Mouse (Mus musculus): ENCODE results near the gene Acacb.

The Acacb gene

DNA sequence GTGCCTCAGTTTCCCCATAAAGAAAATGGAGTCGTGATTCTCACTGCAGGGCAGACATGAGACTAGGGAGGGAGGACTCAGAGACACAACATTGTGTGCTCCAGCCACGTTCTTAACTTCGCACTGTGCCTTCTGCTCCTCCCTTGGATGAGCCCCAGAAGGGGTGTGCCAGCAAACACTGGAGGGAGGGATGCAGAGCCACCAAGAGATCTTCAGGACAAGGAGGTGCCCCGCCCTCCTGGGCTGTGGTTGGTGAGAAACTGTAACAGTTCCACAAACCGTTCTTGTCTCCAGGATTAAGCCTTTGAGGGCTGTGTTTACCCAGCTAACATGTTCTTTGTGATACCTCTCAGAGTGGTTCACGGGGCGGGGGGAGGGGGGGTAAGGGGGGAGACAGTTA lies 122.3 kb downstream of the Acacb start:
- DNase-seq (ENCODE audit: low spot score): no peak

DNA sequence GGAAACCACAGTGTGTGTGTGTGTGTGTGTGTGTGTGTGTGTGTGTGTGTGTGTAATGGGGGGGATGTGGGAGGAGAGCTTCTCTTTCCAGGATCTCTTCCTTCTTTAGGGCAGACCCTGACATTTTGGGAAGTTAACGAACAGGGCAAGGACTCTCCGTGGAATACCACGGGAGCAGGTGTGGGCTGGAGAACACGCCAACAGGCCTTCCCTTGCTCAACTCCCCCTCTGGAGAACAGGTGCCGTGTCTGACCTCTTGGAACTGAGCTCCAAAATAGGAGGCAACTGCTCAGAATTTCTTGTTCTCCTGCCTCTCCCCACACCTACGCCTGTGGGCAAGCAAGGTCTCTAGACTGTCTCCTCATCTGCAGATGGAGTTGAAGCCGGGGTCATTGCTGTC lies 123.2 kb downstream of the Acacb start:
- no peak for DNase-seq (ENCODE audit: low spot score)

DNA sequence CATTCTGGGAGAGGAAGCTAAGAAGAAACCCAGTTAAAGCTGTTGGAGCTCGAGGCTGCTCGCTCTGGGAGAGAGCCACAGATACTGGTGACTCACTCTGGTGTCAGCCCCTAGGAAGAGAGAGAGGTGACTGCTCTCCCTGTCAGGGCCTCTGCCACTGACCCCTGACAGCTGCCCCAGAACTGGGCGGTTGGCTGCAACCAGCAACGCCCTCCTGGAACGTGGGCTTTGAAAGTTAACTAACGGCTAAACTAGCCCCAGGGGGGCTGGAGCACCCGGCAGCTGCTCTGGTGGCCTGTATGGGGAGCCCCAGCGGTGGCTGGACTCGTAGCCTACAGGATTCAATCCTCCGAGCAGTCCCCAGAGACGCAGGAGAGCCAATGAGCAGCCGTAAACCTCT lies 123.6 kb downstream of the Acacb start:
- DNase-seq (ENCODE audit: low spot score): no peak

DNA sequence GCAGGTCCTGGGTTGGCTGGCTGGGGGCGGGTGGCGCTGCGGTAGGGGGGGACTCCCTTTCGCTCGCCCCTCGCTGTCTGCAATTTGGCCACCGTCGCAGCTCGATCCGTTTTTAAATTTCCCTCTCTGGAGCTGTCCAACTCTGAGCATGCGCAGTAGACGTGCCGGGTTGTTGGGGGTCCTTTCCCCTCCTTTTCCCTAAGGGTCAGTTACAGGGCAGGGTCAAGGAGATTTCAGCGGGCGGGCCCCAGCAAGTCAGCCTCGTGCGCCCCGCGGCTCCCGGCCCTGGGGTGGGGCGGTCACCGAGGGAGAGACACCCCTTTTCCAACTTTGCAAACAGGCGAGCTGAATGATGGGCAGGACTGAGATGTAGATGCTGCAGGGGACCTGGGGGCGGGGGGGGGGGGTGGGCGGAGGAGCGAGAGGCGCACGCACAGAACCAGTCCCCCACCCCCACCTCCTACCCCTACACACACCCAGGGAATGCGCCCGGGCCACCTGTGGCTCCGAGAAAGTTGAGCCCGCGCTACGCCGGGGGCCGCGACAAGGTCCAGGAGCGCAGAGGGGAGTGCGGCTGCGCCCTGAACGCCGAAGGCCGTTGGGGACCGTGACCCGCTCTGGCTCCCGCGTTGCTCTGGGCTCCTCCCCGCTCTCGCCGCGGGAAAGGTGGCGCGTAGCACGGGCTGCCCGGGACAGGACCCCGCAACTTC lies 127.5 kb downstream of the Acacb start, which contains the start of gene Foxn4:
Gene Foxn4, minus strand, starts transcription at position 115 of the 710 bp plus-strand sequence.
- DNase-seq (ENCODE audit: low spot score): no peak

DNA sequence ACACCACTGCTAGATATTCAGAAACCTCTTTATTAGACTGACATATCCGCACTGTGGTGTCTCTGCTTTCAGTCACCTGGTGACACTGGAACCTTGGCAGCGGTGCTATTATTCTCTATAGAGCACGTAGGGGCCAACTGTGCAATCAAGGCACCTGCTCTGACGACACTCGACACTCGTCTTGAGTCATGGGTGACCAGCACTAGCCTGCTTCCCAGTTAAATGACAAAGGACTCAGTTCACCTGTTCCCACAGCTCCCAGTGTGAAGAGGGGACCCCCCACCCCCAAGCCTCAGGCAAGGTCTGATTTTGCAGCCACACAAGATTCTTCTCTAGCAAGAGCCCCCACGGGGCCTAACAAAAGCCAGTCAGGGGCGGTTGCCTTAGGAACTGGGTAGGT lies 129.0 kb downstream of the Acacb start:
- no peak for DNase-seq (ENCODE audit: low spot score)

DNA sequence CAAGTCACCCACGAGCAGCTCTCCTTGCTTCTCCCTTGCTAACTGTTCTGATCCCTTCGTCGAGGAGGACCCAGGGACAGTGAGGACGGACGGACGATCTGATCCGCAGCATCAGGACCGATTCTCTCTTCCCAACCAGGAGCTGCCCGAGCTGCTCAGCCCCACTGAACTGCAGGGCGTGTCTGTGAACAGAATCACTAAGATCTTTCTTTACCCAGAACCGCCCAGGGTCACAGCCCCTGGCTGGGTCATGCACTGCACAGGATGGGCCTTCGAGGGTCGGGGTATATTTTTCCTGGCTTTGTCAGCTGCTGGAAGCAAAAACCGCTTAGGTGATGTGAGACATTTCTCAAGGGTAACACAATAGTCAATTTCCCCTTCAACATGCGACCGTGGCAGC lies 129.7 kb downstream of the Acacb start:
- DNase-seq (ENCODE audit: low spot score): no peak

DNA sequence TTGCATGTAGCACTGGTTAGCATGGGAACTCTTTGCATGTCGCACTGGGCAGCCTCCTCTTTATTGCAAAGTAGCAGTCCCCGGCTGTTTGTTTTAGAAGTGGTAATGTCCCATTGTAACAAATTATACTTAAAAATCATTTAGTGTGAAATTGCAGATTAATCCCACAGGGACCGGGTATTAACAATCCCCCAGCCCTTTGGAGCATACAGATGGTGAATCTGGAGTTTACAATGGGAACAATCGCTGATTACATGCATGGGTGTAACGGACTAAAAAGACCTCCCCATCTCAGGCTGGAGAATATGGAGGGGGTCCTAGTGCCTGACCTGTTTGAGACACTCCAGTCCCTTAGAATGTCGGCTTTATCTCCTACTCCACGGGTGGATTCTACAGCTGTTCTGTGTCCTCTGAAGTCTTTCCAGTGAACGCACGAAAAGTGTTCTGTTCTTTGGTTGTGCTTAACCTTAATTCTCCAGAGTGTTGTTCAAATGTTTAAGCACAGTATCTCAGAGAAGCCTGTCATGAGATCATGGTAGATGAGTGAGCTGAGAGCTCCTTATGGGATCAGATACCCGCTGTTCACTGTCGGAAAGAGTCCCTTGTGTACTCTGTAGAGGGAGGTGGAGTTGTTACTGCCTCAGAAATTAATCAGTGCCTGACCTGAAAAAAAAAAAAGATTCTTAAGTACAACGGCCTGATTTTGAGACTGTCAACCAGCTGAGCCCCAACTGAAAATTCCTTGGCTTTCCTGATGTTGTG lies 133.2 kb downstream of the Acacb start:
- DNase-seq (ENCODE audit: low spot score): no peak

DNA sequence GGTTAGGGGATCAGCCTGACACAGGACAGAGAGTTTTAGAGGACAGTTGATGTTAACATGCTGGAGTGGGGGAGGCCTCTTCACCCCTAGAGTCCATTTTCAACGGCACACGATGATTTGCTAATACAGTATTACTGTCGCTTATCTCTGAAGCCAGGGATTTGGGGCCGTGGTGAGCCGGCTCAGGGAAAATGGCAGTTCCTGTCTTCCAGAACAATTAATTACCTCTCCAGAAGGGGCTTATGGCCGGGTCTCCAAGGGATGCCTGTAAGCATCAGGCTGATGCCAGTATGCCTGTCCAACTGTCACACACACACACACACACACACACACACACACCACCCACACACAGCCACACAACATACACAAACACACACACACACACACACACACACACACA lies 136.0 kb downstream of the Acacb start:
- no peak for DNase-seq (ENCODE audit: low spot score)

DNA sequence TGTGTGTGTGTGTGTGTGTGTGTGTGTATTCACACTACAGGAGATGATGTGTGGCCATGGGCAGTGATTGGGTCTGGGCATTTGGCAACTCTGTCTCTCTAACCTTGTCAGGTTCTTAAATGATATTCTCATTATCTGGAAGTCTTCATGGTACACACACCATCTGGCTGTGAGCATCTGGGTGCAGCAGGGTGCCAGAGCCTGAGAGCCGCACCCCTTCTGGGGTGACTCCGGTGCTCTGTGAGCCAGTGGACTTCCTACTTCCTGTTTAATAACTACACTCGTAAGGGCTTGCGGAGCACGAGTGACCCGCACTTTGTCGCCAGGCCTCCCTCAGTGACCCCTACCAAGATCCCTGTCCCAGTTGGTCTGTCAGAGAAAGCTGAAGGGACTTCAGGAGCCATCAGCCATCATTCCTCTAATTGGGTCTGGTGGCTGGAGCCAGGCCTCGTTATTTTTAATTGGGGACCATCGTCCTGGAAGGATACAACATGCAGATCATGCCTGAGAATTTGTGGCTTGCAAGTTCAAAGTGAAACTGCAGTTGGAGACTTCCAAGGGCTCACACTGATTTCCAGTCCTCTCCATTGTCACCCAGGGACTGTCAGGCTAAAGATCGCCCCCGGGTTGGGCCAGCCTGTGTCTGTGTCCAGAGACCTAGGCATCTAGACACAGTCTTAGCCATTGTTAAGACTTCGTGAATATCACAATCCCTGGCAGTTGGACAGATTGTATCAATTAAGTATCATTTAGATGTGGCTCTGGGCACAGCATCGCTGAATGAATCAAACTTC lies 138.5 kb downstream of the Acacb start:
- no peak for DNase-seq (ENCODE audit: low spot score)

DNA sequence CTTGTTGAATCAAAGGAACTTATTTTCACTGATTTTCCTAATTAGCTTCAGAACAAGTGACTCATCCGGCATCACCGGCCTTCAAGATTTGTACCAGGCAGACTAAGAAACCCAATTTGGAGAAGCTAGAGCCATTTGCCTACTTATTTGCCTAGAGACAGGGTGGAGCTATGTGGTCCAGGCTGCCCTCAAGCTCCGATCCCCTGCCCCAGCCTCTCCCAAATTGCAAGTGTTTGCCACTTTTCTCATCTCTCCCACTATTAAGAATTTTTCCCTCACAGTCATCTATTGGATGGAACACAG lies 139.0 kb downstream of the Acacb start:
- DNase-seq (ENCODE audit: low spot score): peak; percentile 24

DNA sequence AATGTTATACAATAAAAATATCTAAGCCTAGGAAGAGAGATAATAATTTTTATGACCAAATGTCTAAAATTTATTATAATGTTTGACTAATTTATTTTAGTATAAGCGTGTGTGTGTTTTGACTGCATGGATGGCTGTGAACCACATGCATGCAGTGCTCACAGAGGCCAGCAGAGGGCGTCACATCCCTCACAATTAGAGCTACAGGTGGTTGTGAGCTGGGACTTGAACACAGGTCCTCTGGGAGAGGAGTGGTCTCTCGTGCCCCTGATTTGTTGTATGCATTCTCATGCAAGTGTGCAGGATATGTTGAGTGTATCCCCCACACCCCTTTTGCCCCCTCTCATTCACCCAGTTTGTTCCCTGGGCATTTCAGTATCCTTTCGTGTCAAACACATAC lies 139.8 kb downstream of the Acacb start:
- no peak for DNase-seq (ENCODE audit: low spot score)

DNA sequence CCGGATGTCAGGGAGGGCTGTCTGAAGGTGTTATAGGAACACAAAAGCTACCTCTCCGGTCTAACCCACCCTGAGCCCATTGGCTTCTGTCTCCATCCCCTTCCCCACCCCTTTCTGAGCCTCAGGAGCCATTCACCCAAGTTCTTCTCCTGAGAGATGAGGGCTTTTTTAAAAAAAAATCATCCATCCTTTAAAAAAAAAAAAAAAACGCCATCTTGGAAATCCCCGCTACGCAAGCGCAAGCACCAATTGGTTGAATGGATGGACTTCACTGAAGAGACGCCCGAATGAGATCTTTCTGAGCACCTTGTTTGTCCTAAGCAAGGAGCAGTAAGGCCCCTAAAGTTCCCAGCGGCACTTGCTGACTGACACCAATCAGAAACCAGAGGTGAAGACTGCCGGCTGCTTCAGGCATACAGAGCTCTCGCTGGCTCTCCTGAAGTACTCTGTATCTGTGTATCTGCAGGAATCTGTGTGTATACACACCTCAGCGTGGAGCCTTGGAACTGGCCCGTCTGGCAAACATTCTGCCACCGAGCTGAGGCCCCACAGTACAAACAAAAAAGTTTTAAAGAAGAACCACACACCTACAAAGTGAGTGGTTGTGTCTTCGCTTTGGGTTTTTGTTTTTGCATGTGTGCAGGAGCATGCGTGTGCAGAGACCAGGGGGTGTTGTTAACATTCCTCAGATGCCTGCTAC lies 140.7 kb downstream of the Acacb start:
- no peak for DNase-seq (ENCODE audit: low spot score)

DNA sequence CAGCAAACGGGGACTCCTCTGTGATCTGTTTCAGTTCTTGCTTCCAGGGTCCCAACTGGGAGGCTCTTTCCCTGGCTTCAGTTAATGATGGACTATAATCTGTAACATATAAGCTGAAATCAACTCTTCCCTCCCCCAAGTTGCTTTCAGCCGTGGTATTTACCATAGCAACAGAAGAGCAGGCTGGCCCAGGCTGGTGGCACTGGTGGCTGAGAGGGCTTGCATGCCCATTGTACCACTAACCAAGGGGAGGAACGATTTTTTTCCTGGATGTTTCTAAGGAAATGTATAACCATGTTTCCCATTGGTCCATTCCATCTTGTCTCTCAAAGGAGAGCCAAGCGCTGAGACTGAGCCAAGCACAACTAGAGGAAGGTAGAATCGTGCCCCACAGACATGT lies 142.1 kb downstream of the Acacb start:
- no peak for DNase-seq (ENCODE audit: low spot score)

DNA sequence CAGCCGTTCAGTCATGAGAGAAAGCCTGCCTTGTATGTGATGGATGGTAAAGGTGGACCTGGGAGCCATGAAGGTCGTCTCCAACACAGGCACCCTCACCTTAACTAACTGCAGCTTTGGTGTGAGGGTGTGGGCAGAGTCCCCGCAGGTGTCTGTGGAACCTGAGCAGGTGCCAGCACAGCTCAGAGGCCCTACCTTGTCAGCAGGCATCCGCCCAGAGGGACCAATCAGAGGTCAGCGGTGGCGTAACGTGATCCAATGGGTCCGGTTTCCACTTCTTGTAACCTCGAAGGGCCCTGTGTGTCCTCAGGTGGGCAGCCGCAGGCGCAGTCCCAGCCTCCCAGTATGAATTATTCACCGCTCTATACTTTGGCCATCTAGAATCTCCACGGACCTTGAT lies 142.5 kb downstream of the Acacb start, which contains the start of gene Myo1h:
Gene Myo1h, plus strand, starts transcription at position 293 of the 400 bp plus-strand sequence.
- DNase-seq (ENCODE audit: low spot score): no peak

DNA sequence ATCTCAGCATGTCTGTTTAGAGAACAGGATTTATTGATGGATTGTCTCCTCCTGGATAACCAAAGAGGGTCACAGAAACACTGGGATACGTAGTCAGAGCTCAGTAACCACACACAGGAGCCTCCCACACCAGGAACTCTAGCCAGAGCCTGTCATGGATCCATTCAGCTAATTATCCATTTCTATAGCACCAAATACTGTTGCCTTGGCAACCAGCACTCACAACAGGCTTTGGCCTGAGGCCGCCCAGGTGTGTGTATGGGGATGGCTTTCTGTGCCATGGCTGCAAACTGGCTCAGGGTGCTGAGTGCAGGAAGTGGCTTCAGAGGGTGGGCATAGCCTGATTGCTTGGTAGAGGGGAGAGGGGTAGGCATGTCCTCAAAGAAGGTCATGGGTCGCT lies 143.7 kb downstream of the Acacb start:
- no peak for DNase-seq (ENCODE audit: low spot score)

DNA sequence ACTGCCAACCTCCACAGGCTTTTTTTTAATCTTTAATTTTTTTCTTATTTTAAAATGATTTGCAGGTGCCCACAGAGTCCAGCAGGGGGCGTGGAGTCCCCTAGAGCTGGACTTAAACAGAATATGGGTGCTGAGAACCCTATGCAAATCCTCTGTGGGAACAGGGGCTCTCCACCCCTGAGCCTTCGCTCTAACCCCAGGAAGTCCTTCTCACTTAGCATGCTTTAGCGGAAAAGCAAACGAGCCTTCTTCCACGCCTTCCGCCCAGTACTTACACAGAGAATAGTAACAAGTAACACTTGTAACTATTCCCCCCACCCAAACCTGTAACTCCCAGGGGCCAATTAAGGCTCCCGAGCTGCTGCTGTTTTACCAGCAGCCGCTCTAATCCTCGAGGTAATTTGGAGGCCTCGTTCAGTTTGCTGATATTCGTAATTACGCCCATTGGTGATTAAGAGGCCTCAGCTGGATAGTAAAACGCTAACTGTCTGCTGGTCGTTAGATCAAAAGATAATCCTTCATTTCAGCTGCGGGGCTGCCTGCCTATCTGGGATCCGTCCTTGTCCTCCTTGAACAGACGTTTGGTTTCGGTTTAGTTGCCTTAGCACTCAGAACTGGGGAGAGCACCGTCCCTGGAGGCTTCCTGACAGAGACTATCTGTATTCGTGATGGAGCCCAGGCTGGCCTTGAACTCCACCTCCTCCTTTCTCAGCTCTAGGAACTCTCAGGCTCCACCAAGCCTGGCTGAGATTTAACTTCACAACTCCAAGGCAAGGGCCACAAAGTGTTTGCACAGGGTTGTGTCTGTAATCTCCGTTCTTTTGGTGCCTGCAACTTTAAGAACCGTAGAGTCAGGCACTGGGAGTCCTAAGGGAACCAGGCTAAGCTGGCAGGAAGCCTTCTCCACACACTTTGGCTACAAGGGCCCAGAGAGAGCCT lies 150.6 kb downstream of the Acacb start:
- DNase-seq (ENCODE audit: low spot score): no peak

DNA sequence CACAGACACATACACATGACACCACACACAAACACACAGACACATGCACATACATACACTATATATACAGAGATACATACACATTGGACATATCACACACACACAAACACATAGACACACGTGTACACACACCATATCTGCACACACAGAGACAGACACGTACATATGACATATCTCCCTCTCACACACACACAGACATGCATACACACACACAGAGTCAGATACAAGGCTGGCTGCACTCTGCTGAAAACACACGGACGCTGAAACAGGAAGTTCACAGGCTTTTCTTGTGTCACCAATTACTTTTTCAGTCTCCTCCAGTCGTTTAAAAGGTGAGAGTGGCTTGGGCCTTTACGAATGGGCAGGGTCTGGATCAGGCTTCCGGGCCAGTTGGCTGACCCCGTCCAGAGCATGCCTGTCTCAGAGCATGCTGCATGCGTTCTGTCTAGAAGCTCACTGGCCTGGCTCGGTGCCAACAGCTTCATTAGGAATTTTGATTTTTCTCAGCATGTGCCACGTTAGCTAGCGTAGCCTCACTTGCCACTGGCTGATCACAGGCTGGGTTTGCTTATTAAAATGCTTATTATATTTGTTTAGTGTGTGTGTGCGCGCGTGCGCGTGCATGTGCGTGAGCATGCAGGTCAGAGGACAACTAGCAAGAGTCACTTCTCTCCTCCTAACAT lies 152.0 kb downstream of the Acacb start:
- no peak for DNase-seq (ENCODE audit: low spot score)

DNA sequence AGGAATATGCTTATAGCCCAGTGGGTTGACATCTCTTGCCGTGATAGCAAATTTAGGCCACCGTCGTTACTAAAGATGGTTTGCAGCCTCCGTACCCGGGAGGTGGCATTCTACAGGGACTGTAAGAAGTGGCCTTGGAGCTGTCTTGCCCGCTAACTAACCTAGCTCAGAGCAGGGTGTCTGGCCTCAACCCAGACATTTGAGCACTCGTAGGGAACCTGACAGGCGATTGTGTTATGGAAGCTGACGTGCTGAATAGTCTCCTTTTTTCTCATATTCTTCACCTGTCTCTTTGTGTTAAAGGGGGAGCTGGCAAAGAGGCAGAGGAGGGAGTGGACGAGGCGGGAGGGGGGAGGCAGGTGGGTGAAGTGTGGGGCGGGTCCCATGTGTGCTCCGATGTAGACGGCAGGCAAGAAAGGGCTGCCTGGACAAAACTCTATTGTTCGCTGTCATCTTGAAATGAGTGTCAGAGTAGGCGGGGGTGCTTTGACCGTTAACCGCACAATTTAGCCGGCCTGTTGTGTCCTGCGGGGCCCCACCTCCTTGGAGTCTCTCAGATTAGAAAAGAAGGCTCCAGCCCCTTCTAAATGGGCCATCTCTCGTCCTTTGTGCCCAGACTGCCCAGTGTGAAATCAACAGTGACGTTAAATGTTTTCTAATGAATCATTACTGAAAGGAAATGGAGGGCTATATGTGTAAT lies 153.0 kb downstream of the Acacb start:
- DNase-seq (ENCODE audit: low spot score): no peak

DNA sequence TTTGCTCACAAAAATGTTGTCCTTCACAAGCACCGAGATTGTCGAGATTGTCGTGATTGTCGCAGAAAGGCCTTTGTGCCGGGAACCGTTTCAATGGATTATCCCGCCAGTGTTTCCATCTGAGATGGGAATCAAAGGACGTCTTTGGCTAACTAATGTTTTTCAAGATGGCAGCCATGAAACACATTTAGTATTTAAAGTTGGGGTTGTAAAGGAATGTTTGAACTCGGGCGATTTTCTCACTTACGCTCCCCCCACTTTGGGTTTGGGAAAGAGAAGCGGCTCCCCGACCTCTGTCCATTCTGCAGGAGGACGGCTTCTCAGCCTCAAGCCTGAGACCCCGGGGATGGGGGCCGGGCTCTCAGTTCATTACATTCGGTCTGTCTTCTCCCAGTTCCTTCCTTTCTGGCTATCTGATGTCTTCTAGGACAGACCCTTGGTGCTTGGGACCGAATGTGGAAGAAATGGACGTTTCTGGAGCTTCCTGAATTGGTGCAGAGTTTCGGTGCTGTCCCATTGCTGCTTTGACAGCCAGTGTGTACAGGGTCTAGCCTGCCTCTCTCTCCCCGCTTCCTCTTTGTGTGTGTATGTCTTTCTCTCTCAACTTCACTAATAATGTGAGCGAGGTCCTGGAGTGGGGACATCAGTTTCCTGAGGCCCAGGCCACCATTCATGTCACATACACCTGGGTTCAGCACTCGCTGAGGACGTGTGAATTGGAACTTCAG lies 153.7 kb downstream of the Acacb start:
- DNase-seq (ENCODE audit: low spot score): no peak

Measured in layer of hippocampus, adult 11-12 months (tissue).